Mouse (Mus musculus): ENCODE measurements around the gene Hoxb4.
A peak's percentile ranks its signal among the peaks of the same experiment; 100 is the strongest.

Hoxb4 gene

DNA sequence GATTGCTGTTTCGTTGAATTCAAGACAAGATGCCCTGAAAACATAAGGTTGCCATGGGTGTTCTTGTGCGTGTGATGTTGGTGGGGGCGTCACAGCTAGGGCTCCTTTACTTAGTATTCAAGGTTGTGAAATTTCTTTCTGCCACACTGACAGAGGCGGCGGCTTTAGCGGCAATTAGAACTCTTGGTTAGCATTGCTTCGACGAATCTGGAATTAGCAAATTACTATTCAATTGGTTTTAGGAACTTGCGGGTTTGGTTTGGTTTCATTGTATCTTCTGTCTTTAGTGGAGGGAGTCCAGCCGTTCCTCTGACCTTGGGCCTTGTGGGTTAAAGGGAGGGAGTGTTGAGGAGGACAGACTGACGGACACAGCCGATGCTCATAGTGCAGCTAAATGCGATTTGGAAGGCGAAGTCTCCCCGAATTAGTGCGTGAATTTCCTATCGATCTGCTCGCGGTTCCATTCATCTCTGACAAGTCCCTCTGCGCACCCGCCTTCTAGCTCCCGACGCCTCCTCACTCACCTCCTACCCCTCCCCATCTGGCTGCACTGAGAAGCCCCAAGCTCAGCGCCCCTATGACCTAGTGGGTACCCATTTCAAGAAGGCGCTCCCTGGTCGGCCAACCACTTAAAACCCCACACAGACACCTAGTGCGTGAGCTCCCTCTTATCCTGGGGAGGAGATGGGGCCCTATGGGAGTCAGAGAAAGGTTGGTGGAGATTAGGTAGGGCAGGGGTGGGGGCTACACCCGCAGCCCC, at the start of gene Hoxb4:
Gene Hoxb4 (plus strand): TSS at position 660 of the 760 bp plus-strand sequence.
- peak; percentile 81 for DNase-seq (ENCODE audit: low read depth, low spot score)

DNA sequence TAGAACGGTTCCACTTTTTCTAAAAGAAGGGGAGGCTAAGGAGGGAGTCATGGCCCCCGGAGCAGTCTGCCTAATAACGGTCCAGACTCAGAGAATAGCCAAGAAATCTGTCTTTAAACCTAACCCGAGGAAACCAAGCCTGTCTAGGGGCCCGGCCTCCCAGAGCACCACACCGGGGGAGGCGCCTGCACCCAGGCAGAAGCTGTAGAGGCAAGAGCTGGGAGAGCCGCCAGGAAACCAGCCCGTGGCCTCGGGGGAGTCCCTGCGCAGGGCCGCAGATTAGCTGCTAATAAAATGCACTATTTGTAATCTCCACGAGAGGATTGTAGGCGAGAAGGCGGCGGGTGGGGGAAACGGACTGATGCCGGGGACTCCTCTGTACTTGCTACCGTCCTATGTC, 48.2 kb upstream of the Hoxb4 start:
- peak; percentile 36 for DNase-seq (ENCODE audit: low read depth, low spot score)

DNA sequence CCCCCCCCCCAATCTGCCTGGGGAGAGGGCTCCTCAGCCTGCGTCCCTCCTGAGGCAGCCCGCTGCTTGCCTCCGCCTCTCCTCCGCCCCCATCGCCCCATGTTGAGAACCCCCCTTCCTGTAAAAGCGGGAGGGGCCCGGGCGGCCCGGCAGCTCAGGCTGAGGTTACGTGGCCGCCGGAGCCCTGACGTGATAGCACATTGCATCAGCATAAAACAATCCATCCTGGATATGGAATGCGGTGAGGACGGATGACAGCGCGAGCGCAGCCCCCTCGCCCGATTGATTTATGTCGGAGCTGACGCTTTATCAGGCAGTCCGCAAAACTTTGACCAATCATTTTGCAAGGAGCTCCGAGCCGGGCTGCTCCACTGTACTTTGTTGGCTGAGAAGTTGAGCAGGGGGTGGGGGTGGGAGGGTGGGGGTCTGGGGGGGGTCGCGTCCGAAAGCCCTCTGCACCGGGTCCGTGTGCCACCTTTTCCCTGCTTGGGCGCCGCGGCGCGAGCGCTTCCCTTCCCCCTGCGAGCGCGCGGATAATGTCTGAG, 47.0 kb upstream of the Hoxb4 start, which contains the start of gene Hoxb9:
Gene Hoxb9 (plus strand): TSS at position 462 of the 545 bp plus-strand sequence.
- DNase-seq (ENCODE audit: low read depth, low spot score) = peak; percentile 55

DNA sequence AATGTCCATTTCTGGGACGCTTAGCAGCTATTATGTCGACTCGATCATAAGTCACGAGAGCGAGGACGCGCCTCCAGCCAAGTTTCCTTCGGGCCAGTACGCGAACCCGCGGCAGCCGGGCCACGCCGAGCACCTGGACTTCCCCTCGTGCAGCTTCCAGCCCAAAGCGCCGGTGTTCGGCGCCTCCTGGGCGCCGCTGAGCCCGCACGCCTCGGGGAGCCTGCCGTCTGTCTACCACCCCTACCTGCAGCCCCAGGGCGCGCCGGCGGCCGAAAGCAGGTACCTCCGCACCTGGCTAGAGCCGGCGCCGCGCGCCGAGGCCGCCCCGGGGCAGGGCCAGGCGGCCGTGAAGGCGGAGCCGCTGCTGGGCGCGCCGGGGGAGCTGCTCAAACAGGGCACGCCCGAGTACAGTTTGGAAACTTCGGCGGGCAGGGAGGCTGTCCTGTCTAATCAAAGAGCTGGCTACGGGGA, 46.5 kb upstream of the Hoxb4 start:
- peak; percentile 70 for DNase-seq (ENCODE audit: low read depth, low spot score)

DNA sequence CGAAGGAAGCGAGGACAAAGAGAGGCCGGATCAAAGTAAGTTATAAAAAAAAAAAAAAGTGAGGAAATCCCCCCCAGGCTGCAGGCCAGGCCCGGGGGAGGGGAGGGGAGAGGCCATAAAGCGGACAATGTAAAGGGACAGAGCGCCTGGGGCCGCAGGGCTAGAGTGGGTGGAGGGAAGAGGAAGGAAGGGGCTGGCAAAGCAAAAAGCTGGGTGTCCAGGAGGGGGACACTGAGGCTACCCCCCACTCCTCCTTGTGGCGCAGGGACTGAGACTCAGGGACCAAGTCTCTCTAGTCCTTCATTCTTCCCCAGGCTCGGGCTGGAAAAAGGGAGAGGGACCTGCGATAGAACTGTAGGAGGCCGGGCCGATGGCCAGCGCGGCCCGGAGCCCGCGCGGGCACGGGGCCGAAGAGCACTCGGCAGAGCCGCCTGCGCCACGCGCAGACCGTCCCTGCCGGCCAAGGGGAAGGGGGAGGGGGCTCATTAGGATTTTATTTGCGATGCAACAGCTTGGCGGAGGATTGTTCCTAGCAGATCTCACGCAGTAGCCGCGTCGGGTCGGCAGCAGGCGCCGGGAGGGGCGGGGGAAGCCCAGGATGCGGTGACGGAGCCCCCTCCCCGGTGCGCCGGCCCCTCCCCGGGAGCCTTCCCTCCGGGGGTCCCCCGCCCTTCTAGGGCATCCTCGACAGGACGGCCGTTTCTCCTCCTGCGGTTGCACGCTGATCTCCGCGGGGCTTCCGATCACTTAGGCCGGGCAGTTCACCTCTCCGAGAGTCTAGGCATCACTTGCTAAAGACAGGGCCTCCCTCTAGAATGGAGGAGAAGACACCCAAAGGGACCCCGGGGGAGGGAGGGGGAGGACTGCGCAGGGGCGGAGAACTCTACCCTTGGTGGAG, 45.8 kb upstream of the Hoxb4 start:
- peak; percentile 56 for DNase-seq (ENCODE audit: low read depth, low spot score)

DNA sequence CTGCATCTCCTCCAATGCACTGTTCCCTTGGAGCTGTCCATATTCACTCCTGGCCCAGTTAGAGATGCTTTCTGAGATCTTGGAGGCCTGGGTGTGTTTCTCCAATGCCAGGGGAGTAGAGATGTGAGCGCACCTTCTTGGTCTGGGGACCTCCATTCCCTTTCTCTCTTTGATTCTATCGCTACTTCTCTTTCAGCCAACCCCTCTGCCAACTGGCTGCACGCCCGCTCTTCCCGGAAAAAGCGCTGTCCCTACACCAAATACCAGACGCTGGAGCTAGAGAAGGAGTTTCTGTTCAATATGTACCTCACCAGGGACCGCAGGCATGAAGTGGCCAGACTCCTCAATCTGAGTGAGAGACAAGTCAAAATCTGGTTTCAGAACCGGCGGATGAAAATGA, 43.6 kb upstream of the Hoxb4 start:
- no peak for DNase-seq (ENCODE audit: low read depth, low spot score)

DNA sequence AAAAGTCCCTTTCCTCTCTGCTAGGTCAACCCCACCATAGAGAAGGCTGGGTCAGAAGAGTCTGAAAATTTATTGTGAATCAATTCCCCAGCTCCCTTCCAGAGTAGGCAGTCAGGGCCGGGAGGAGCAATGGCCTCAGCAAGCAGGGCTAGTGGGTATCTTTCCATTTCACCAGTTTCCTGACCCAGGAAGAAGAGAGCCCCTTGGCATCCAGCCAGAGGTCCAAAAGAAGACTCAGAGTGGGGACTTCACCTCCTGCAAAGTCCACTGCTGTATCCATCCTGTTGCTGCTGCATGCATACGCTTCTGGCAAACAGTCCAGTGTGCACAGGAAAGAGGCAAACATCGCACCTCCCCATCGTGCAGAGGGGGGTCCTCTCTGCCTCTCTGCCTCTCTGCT, 42.2 kb upstream of the Hoxb4 start:
- no peak for DNase-seq (ENCODE audit: low read depth, low spot score)

DNA sequence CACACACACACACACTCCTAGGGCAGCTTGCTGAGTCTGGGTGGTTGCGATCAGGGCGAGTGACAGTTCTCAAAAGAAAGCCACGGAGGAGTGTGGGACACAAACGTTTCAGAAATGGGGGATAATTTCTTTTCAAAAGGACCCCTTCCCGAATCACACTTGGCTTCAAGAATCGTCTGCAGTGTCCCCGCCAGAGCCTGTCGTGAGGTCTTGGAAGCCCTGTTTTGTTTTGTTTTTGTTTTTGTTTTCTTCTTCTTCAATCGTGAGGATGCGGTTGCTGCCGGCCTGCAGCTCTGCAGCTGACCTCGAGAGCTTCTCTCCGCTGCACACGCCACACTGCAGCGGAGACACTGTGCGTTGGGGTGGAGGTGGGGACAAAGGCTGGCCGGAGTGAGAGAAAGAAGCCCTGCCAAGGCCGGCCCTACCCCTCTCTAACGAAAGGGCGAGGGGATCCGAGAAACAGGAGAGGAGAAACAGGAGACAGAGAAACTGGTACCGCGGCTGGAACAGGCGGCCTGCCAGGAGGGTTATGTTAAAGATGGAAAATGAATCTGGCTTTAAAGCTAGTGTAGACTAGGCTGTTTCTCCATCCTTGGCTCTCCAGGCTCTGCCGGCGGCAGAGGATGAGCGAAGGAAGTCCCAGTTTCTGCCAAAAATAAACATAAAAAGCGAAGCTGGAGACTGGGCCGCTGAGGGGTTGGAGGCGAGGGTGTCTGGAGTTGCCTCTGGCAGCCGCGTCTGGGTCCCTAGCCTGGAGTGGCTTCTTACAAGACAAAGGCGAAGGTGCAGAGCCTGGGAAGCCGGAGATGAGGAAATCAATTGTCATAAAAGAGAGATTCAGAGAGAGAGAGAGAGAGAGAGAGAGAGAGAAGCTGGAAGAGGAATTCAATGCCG, 40.7 kb upstream of the Hoxb4 start:
- DNase-seq (ENCODE audit: low read depth, low spot score) = no peak

DNA sequence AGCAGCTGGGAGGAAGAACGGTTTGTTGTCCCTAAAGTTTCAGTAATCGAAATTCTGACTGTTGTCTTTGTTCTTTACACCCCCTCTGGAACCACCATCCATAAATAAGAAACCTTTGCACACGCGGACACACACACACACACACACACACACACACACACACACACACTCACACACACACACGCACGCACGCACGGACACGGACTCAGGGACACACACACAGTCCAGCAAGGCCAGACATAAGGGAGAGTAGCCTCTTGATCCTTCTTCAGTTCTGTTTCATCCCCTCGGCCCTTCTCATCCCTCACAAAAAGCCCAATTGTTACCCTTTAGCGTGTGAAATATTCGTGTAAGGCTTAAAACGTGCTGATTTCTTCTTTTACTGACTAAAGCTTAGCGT, 39.7 kb upstream of the Hoxb4 start:
- no peak for DNase-seq (ENCODE audit: low read depth, low spot score)

DNA sequence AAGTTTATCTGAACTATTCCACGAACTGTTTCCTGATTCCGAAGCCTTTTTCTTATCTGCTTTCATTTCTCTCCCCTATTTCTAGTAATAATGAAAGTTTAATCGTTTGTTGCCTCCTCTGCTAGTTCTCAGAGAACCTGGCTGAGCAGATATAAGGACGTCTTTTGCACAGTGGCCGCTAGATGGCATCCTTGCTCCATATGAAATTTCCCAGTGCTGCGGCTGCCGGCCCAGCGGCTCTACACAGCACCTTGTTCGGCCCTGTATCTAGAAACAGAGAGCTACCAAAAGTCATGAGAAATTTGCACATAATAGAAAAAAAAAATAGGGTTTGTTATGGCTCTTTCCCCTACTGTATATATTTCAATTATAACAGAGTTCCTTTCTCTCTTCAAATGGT, 39.3 kb upstream of the Hoxb4 start:
- peak; percentile 88 for DNase-seq (ENCODE audit: low read depth, low spot score)

DNA sequence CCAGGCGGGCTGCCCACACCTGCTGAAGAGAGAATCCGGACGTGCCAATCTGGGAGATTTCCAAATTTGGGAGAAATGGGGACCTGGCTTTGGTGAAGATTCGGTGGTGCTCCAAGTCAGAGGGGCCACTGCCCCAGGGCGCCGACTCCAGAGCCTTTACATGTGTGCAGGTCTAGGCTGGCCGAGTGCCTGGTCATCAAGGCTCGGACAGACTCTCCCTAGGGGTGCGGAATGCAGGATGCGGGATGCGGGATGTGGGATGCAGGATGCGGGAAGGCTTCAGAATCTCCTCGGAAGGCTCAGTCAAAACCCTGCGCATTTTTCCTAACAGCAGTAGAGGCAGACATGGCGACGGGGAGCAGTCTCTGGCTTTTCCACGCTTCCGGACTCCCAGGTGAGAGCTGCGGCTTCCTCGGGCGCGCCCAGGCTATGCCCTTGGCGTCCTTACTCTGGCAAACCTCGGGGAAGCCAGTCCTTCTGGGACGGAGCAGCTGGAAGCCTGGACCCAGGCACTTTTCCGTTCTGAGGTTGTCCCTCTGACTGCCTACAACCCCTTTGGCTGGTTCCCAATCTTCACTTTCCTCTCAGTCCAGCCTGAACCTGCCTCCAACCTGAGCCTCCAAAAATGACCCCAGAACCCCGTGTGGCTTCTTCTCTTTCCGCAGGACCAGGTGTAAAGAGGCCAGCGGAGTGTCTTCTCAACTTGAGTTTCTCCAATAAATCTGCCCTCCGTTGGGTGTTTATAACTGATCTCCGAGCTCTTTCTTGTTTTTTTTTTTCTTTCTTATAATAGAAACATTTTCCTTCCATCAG, 38.4 kb upstream of the Hoxb4 start:
- peak; percentile 43 for DNase-seq (ENCODE audit: low read depth, low spot score)

DNA sequence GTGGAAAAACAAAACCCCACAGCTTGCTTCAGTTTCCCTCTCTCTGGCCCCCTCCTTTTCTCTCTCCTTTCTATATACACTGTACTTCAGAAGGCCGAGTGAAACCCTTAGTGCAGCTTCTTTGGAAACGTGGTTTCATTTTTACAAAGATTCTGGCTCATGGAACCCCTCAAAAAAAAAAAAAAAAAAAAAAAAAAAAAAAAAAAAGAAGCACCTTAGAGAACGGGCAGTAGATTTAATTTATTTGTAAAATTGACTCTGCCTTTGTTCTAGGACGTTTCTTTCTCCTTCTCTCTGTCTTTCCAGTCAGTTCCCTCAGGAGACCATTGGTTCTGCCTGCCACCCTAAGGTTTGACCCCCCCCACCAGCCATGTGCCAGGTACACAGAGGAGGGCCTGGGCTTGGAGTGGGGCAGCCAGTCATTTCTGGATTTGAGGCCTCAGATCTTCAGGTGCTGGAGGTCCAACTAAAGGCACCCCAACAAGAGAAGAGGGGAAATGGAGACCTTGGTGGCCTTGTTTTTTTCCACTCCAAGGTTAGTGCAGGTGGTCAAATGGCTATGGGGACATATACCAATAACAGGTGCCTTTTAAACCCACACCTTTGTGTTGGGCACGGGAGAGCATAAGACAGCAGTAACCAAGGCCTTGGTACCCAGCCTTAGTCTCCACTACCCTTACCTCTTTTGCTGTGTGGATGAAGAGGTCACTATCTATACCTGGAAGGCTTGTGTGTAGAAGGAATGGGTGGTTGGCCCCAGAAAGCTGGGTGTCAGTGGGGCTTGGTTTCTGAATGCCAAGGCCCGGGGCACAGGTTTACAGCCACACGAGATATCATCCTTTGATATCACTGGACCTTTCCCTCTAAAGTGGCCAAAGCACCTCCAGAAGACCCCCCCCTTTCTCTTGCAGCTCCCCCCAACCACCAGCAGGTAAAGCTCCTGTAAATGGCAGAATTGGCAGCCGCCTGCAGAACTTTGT, 37.4 kb upstream of the Hoxb4 start:
- DNase-seq (ENCODE audit: low read depth, low spot score) = no peak

DNA sequence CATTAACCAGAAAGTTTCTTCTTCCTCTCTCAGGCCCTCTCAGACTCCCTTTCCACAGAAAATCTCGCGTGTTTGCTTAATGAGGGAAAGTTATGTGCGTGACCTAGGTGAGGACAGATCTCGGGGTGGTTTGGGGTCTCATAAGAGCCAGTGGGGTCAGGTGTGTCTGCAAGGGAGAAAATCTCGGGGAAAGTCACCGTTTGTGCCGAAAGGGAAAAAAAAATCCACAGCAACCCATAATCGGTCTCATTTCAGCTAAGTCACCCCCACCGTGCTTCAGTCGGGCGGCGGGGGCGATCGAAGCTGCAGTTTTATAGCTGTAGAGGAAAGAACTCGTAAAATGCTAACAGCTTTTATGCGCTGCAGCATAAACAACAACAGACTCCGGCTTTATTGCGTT, 36.7 kb upstream of the Hoxb4 start:
- DNase-seq (ENCODE audit: low read depth, low spot score) = peak; percentile 24

DNA sequence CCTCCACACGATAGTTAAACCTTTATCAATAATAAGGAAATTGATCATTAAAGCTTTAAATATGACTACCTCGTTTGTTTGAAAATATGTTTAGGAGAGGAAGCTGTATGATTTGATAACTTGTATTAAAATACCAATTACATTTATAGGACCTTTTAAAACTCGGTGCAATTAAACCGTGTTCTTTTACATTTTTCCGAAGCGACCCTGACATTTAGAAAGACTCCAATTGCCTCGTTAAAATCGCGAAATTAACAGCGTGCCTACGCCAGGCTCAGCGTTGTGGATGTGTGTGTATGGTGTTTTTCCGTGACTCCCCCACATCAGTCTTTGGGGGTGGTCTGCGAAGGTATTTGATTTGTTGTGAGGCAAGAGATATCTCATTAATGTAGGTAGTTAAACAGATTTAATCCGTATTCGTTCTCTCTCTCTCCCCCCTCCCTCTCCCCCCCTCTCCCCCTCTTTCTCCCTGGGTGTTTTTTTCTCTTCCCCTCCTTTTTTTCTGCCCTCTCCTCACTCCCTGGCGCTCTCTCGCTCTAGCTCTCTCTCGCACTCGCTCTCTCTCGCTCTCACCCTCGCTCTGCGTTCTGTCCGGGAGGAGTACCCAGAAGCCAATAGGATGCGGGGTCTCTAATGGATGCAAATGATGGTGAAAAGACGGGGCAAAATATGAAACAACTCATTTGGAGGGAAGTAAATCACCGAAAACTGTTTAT, 36.1 kb upstream of the Hoxb4 start, which contains the start of gene Hoxb8:
Gene Hoxb8 (plus strand): TSS at position 51 of the 716 bp plus-strand sequence.
- DNase-seq (ENCODE audit: low read depth, low spot score) = peak; percentile 71

DNA sequence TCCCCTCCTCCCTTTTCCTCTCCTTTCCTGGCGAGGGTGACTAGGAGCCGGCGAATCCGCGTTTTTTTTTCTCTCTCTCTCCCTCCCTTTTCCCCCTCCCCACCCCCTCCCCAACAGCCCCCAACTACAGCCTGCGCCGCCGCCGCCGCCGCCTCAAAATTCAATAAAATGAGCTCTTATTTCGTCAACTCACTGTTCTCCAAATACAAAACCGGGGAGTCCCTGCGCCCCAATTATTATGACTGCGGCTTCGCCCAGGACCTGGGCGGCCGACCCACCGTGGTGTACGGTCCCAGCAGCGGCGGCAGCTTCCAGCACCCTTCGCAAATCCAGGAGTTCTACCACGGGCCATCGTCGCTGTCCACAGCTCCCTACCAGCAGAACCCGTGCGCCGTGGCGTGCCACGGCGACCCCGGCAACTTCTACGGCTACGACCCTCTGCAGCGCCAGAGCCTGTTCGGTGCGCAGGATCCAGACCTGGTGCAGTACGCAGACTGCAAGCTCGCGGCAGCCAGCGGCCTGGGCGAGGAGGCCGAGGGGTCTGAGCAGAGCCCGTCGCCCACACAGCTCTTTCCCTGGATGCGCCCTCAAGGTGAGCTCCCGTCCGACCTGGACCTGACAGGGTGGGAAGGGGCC, 35.2 kb upstream of the Hoxb4 start:
- peak; percentile 82 for DNase-seq (ENCODE audit: low read depth, low spot score)

DNA sequence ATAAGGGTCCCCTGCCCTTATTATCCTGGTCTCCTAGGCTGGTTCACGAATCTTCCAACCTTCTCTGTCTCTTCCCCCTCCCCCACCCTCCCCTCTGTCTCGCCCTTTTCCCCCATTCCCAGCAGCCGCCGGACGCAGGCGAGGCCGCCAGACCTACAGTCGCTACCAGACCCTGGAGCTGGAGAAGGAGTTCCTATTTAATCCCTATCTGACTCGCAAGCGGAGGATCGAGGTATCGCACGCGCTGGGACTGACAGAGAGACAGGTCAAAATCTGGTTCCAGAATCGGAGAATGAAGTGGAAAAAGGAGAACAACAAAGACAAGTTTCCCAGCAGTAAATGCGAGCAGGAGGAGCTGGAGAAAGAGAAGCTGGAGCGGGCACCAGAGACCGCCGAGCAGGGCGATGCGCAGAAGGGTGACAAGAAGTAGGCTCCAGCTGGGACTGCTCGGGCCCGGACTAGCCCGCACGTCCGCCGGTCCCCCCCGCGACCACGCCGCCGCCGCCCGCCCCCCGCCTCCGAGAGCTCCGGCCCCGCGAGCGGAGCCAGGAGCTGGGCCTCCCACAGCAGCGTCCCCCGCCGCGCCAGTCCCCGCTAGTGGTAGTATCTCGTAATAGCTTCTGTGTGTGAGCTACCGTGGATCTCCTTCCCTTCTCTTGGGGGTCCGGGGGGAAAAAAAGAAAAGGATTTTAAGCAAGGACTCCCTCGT, 33.9 kb upstream of the Hoxb4 start:
- peak; percentile 87 for DNase-seq (ENCODE audit: low read depth, low spot score)
